Mouse (Mus musculus) olfactory bulb, adult 2 months (tissue): ENCODE results near the gene Rcor1.

Experiments
- CTCF ChIP-seq: fragments of 200-500 bp; IDR thresholded peaks from 2 replicates; pipeline ENCODE4 v1.5.1; 2012; ENCODE audit warnings: low read depth, mild to moderate bottlenecking, low read length, moderate library complexity; ENCODE audit not compliant: insufficient read depth
- POLR2A ChIP-seq: fragments of 200-500 bp; IDR thresholded peaks from 2 replicates; pipeline ENCODE4 v1.6.1; 2012; ENCODE audit warnings: mild to moderate bottlenecking, low read depth, low read length, moderate library complexity; ENCODE audit not compliant: insufficient read depth

GRCm38 (mm10) chr12:111065330-111065729, 26.2 kb downstream of the Rcor1 start:
- no peak for TF ChIP-seq CTCF
- no peak for TF ChIP-seq POLR2A
